Mouse (Mus musculus) hindlimb bud, embryonic 11.5 days (tissue): Measurements from ENCODE around the gene Scel.
"Not testable (repeated sequence)": the region's sequence is repeated elsewhere in the genome, so short reads cannot be mapped to it uniquely, and the experiment has no call there.

Source experiments
- DNase-seq: peaks from one replicate; pipeline ENCODE4 v3.0.0-alpha.2; 2012; ENCODE audit warnings: low read depth, low spot score; ENCODE audit errors: extremely low spot score

Gene Scel

DNA sequence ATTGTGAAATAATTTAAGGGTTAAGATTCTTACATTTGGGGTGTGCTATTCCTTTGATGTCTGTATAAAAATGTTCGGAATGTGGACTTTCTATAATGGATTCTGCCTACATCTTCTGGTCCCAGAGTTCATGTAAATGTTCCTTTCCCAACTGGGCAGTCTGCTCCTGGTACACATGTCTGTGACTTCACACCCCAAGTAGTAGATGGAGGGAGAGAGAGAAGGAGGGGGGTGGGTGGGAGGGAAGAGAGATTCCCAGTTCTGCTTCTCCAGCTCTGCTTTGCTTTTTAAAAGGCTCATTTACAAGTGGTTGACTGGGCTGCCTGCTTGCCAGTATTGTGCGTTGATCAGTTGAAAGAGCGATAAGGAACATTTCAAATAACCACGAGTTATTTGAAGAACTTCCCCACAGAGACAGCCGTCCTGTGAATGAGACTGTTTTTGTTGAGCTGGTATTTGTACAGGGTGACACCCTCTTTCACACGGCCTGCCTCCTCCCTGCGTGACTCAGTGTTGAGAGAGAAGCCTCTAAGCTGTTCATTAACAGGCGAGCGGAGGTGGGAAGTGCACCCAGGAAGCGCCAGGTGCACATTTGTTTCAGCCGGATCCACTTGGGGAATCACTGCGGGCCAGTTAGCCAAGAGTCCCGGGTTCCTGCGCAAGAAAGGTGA is at the start of gene Scel:
Gene Scel, plus strand, starts transcription at position 541 of the 671 bp plus-strand sequence.
- DNase-seq, result no peak

DNA sequence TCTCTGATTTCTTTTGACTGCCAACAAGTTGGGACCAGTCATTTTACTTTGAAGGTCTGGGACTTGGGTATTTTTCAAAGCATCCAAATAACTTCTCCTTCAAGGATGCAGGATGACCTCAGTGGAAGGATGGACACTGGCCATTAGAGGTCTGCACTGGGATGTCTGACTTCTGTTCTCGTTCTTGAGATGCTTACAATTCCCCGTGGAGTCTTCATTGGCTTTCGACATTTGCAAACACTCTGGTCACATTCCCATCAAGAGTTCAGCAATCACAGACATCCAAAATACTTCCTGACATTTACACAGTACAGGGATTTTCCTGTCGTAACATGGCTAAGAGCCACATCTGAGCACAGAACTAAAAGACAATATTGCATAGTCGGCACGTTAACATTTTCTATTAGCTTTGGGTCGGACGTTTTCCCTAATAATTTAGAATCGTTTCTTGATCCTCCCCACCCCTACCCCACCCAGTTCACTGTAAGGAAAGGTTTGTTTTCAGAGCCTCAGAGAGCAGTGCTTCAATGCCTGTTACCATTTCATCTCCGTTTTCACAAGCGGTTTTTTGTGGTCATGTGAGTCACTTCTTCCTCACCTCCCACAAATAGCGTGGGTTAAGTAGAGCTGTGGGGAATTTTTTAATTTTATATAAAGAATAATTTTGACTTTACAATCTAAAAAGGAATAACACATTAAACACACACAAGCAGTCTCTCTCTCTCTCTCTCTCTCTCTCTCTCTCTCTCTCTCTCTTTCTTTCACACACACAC is 44.3 kb upstream of the Scel start:
- DNase-seq, result no peak

DNA sequence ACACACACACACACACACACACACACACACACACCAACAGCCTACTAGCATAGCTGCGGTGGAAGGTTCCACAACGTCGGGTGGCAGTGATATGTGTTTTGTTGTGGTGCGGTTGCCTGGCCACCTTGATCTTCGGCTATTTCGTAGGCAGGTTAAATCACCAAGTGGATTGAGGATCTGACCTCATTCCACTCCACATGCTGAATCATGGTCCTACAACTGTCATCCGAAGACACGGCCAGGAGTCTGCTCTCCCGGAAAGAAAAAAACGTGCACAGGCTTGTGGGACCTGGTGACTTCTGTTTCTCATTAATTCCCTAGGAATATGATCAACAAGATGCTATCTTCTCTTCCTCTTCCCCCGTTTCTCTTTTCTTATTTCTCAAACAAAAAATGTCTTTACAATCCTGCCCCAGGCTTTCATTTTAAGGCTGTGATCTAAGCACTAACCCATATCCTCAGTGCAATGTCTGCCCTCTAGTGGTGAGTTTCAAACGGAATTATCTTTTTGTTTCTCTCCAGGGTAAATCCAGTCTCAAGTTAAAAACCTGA is 43.6 kb upstream of the Scel start:
- peak; percentile 77 for DNase-seq

DNA sequence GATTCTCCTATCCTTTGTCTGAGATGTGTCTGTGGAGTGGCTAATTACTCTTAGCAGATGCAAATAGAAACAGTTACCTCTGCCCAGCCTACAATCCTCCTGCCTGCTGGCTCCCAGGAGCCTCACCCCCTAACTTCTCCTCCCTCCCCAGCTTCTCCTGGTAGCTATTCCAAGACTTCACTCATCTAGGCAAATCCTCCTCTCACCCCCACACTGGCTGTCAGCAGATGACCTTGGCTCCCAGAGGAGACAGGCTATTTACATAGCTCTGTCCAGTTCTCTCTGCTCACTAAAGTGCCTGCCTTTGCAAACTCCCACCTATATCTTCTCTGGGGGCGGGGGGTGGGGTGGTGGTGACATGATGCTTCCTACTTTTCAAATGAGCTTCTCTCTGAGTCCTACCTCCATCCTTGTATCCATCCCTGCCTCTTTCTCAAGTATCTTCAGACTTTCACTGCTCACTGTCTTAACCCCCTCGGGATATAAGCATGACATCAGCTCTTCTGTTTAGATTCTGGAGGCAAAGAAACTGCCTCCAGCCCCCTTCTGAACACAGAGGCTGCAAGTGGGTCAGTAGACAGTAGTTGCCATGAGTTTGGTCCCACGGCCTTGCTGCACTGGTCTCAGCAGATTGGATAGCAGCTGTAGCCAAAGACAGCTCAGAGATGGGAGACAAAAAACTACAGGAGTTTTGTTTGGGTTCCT is 41.9 kb upstream of the Scel start:
- DNase-seq, result no peak

DNA sequence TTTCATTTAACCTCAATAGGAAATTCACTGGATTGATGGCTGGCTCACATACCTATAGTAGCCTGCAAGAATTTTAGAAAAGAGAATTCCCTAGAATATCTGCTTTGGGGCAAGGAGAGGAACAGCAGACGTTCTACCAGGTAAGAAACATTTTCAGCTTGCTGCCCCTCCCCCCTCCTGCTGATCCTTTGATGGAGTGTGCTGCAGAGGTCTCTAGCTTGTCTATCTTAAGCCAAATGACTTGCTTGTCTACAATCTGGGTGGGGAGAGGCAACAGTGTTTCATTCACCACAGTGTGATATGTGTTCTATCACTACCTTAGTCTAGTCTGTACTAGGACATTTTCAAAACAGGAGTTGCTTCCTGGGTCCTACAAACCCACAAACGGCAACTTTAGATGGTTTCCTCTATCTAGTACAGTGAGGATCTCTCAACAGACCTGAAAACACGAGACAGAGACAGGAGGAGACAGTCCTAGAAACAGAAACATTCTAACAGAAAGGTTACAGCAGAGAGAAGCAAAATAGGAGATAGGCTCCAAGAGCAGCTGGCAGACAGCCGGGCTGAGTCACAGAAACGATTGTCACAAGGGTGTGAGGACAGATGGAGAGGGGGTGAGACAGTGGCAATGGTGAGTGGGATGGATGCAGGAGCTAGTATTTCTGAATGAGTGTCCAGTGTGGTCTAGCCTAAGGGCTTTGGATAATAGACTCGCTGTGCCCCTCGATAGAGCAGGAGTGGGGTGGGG is 41.2 kb upstream of the Scel start:
- no peak for DNase-seq

- DNase-seq, result no peak
Observed at GRCm38 (mm10) chr14:103472554-103472905, 40.6 kb upstream of the Scel start.

GRCm38 (mm10) chr14:103475312-103475711 is 37.8 kb upstream of the Scel start:
- DNase-seq, result no peak

DNA sequence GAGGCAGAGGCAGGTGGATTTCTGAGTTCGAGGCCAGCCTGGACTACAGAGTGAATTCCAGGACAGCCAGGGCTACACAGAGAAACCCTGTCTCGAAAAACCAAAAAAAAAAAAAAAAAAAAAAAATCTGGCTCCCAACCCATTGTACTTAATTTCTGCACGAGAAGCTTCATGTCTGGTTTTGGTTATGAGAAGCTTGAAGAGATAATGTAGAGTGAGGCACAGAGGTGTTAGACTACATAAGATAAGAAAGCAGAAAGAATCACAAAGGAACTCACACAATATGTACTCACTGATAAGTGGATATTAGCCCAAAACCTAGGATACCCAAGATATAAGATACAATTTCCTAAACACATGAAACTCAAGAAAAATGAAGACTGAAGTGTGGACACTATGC is 36.9 kb upstream of the Scel start:
- not testable (repeated sequence) for DNase-seq

- DNase-seq, result no peak
Observed at GRCm38 (mm10) chr14:103477281-103477680, 35.9 kb upstream of the Scel start.

DNA sequence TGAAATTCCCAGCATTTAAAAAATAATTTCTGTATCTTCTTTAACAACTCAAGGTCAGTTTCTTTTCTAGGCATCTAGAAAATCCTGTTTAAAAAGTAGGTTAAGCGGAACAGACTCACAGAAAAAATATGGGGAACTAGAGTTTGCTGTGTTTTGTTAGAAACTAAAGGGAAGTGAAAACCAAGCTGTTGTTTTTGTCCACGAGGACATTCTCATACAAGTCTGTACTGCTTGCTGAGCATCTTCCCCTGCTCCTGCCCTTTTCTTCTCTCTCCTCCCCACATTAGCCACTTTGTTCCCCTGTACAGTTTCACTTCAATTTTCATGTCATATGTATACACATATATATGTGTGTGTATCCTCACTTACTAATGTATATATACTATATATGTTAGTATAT is 35.2 kb upstream of the Scel start:
- no peak for DNase-seq

- no peak for DNase-seq
Observed at GRCm38 (mm10) chr14:103479446-103479845, 33.7 kb upstream of the Scel start.

GRCm38 (mm10) chr14:103481514-103481913 is 31.6 kb upstream of the Scel start:
- DNase-seq, result no peak

GRCm38 (mm10) chr14:103485671-103486070 is 27.5 kb upstream of the Scel start:
- DNase-seq, result no peak

DNA sequence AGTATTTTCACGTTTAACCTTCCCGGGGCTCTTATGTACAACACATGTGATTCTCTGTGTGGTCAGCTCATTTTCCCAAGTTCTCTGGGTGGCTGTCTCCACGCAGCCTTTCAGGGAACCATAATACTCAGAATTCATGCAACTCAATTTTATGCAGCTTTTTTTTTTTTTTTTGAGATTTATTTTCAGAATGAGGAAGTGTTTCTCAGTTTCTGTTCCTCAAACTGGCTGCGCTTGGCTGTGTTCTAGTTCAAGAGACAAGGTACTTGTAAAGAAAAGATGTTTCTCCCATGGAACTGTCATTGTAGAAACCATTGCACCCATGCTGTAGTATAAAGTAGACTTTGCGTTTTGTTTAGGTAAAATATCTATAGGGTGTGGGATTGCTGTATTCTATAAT is 26.2 kb upstream of the Scel start:
- no peak for DNase-seq

GRCm38 (mm10) chr14:103488659-103489058 is 24.5 kb upstream of the Scel start:
- DNase-seq, result no peak

DNA sequence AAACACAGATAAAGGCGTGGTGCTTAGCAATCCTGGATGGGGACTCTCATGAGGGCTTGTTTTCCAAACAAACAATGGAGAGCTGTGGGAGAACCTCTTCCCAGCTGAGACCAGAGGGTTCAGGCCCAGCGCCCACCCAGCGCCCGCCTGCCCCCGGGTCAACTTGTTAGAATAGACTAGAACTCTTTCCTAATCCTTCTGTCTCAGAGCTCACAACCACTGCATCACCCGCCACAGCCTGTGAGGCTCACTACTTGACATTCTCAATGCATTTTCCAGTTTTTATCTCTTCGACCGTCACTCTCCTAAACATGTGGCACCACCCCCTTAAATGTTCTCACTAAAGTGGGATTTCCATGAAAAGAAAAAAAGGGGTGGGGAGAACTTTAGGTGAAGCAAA is 14.9 kb upstream of the Scel start:
- DNase-seq, result no peak

GRCm38 (mm10) chr14:103498613-103499012 is 14.5 kb upstream of the Scel start:
- no peak for DNase-seq

GRCm38 (mm10) chr14:103499060-103499459 is 14.1 kb upstream of the Scel start:
- no peak for DNase-seq

GRCm38 (mm10) chr14:103500309-103500708 is 12.8 kb upstream of the Scel start:
- no peak for DNase-seq

DNA sequence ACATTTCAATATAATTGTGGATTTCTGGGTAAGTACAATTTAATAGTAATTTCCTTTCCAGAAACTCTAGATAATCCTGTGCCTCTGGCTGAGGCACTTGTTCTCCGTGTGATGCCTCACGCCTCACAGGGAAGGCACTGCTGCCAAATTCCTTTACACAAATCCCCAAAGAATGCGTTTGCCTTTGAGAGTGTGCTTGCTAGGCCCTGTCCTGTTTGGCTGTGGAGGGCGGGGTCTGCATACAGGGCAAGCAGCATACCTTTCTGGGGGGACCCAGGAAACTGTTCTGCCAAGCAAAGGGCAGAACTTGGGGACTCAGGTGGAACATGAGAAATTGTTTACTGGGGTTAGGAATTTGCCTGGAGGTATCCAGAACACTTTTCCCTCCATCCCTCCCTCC is 12.2 kb upstream of the Scel start:
- no peak for DNase-seq

GRCm38 (mm10) chr14:103504514-103504913 is 8.6 kb upstream of the Scel start:
- no peak for DNase-seq
